Mouse (Mus musculus) hindbrain, postnatal 0 days (tissue): ENCODE data around the gene Slc2a10. TPM values are rescaled to one million over a fixed set of nuclear protein-coding genes. Genes with fewer than 3 reads are reported as not detected.

Experiments used
- ATAC-seq: fragments of 200-750 bp; cut with Nextera tagmentation; 2 replicates; pipeline ENCODE4 v1.8.0; 2017; ENCODE audit warnings: mild to moderate bottlenecking, moderate TSS enrichment, moderate library complexity
- DNase-seq: peaks from one replicate; pipeline ENCODE4 v3.0.0-alpha.2; 2015; ENCODE audit warnings: low spot score
- H3K27ac ChIP-seq: fragments of 300-500 bp; sonication (generic); 2 replicates; pipeline ENCODE4 v1.5.1; 2014; ENCODE audit warnings: mild to moderate bottlenecking
- H3K27me3 ChIP-seq: fragments of 300-500 bp; sonication (generic); 2 replicates; pipeline ENCODE4 v1.6.1; 2014; ENCODE audit warnings: low read length, mixed read lengths; ENCODE audit not compliant: insufficient read depth
- H3K36me3 ChIP-seq: fragments of 300-500 bp; sonication (generic); 2 replicates; pipeline ENCODE4 v1.6.1; 2014; ENCODE audit warnings: low read length, mixed read lengths; ENCODE audit not compliant: insufficient read depth
- H3K4me1 ChIP-seq: fragments of 300-500 bp; sonication (generic); 2 replicates; pipeline ENCODE4 v1.6.1; 2014; ENCODE audit warnings: antibody characterized with exemption, low read length, mixed read lengths; ENCODE audit not compliant: insufficient read depth
- H3K4me2 ChIP-seq: fragments of 300-500 bp; sonication (generic); 2 replicates; pipeline ENCODE4 v1.6.1; 2014; ENCODE audit warnings: low read depth, mild to moderate bottlenecking, low read length, moderate library complexity, mixed read lengths
- H3K4me3 ChIP-seq: fragments of 300-500 bp; sonication (generic); 2 replicates; pipeline ENCODE4 v1.5.1; 2014; ENCODE audit warnings: low read length
- H3K9ac ChIP-seq: fragments of 300-500 bp; sonication (generic); replicated peaks from 2 replicates; pipeline ENCODE4 v1.6.1; 2014; ENCODE audit warnings: mild to moderate bottlenecking, low read length, moderate library complexity, mixed read lengths
- H3K9me3 ChIP-seq: fragments of 300-500 bp; sonication (generic); 2 replicates; pipeline ENCODE4 v1.6.1; 2016; ENCODE audit warnings: low read length, mixed read lengths
- CTCF ChIP-seq: IDR thresholded peaks from 2 replicates; pipeline ENCODE4 v1.5.1; 2016; ENCODE audit warnings: antibody characterized with exemption, control low read depth, low read depth
- WGBS: fragments of 180-500 bp; shearing (Covaris S2); extraction: QIAGEN DNeasy Blood & Tissue Kit; methylation state at CpG from one replicate; pipeline ENCODE4 v1.1.7; 2014; 5-methylcytosine and 5-hydroxymethylcytosine counted together
- polyA plus RNA-seq: library from polyadenylated mRNA; unstranded; fragments of >200 nt; fragmentation: Nextera tagmentation; extraction: Ambion mirVana; gene quantifications from 2 replicates; pipeline ENCODE4 v1.2.1, GENCODE M21; 2015
- total RNA-seq: library from RNA; depleted of rRNA; stranded (reverse); fragments of >200 nt; gene quantifications from 2 replicates; pipeline ENCODE4 v1.2.3, GENCODE M21; 2014; rRNA removed

The Slc2a10 gene
- total RNA-seq, result 4.5 and 4.9 TPM in 2 replicates
- 2.8 and 3.1 TPM in 2 replicates for polyA plus RNA-seq

DNA sequence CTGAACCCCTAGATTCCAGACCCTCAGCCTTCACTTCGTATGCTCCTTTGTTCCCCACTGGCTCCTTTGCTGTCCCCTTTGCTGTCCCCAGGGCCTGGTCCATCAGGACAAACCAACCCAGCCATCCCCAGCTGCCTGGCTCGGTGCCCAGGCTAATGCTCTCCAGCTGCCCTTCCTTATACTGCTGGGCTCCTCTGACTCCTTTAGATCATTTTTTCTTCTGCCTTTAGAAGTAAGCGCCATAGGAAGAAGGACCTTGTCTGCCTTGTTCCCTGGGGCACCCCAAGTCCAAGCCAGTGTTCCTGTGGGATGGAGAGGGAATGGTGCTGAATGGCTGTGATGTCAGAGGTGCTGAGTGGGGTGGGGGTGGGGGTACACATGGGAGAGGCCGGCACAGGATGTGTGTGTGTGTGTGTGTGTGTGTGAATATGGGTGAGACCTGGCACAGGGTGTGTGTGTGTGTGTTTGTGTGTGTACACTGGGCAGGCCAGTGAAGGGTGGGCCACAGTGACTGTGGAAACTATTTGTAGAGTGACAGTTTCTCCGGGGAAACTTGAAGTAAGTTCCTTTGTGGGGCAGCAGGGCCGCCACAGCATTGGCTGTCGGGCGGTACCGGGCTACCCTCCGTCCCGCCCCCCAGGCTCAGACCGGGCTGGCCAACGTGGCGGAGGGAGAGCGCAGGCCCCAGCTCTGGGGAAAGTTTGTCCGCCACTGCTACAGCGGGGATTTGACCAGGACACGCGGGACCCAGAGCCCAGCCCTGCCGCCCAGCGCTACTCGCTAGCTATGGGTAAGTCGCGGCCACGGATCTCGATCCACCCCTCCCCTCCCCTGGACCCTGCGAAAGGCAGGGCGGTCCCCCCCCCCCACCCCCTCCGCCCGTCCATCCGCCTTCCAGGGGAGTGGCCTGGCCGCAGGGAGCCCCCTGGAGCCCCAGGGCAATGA, at the start of gene Slc2a10:
Slc2a10 (plus strand) TSS at position 529 of the 945 bp plus-strand sequence.
- ATAC-seq, result peak; percentile 84
- Histone ChIP-seq H3K9ac (peak within 1 kb of the TSS; percentile 24; the same call in 1 of the 2 replicates), H3K27ac (peak within 1 kb of the TSS; percentile 36; the same call in 1 of the 2 replicates), H3K4me2 (peak within 1 kb of the TSS; percentile 51), H3K4me1 (peaks cover 15% of the 10 kb centered on the region; the same call in 1 of the 2 replicates), H3K27me3 (no peaks in the 10 kb centered on the region; the same call in 1 of the 2 replicates), H3K9me3 (no peaks in the 10 kb centered on the region), H3K36me3 (no peaks in the 10 kb centered on the region), H3K4me3 (peak within 1 kb of the TSS; percentile 30)
- DNase-seq, result peak; percentile 68
- TF ChIP-seq CTCF, result no peak
- WGBS, result 9% methylated on average over 31 of the region's 32 CpGs

DNA sequence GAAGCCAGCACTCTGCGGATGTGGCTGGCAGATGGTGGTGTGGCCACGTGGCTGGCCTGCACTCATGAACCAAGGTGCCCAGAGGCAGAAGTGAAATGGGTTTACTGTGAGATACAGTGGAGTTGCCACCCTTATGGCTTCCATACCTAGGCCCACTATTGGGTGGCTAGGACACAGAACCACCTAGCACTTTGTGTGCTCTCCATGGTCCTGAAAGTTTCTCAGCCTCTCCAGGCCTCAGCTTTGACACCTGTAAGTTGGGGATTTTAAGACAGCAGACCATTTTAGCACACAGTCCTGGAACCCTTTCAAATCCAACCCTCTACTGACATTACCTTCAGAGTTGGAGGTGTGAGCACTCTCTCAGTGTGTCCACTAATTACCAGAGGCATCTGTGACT, 46.9 kb upstream of the Slc2a10 start:
- no peak for TF ChIP-seq CTCF

GRCm38 (mm10) chr2:165458189-165458588, 45.4 kb upstream of the Slc2a10 start:
- no peak for DNase-seq
- no peaks in the 10 kb centered on the region for H3K4me1 ChIP-seq
- H3K4me2 ChIP-seq, result no peak overlapping the region
- H3K36me3 ChIP-seq, result no peaks in the 10 kb centered on the region
- H3K27me3 ChIP-seq, result no peaks in the 10 kb centered on the region
- no peak for ATAC-seq
- 69% methylated on average over 5 of the region's 5 CpGs for WGBS
- no peak overlapping the region for H3K9ac ChIP-seq
- no peak overlapping the region for H3K27ac ChIP-seq
- TF ChIP-seq CTCF, result no peak
- H3K4me3 ChIP-seq, result no peak overlapping the region
- H3K9me3 ChIP-seq, result no peaks in the 10 kb centered on the region

More for the DNA sequence above, 46.9 kb upstream of the Slc2a10 start:
- H3K27me3 ChIP-seq, result no peaks in the 10 kb centered on the region
- DNase-seq, result no peak
- H3K4me1 ChIP-seq, result no peaks in the 10 kb centered on the region
- WGBS, result 53% methylated on average over 2 of the region's 2 CpGs
- H3K4me2 ChIP-seq, result no peak overlapping the region
- no peaks in the 10 kb centered on the region for H3K9me3 ChIP-seq
- H3K4me3 ChIP-seq, result no peak overlapping the region
- H3K36me3 ChIP-seq, result no peaks in the 10 kb centered on the region
- no peak overlapping the region for H3K9ac ChIP-seq
- H3K27ac ChIP-seq, result no peak overlapping the region
- ATAC-seq, result no peak

DNA sequence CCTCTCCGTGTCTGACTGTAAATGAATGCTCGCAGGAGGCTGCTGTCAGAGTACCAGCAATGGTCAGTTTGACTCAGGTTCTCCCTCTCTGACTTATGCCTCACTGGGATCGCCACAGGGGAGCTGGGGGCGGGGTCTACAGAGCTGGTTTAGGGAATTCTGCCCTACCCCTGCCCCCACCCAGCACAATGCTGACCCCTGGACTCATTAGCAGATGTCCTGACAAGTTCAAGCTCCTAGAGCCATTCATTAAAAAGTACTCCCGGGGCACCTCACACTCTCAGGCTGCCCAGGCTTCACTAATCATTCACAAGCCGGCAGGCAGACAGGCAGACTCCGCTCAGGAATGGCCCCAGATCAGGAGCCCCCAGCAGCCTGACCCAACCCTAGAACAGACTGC, 43.9 kb upstream of the Slc2a10 start:
- Histone ChIP-seq H3K27ac (no peak overlapping the region), H3K27me3 (no peaks in the 10 kb centered on the region), H3K36me3 (no peaks in the 10 kb centered on the region), H3K4me2 (no peak overlapping the region), H3K9me3 (no peaks in the 10 kb centered on the region), H3K9ac (no peak overlapping the region), H3K4me1 (no peaks in the 10 kb centered on the region), H3K4me3 (no peak overlapping the region)
- ATAC-seq, result no peak
- 25% methylated on average over 7 of the region's 7 CpGs for WGBS
- no peak for TF ChIP-seq CTCF
- no peak for DNase-seq

- Histone ChIP-seq H3K27ac (no peak overlapping the region), H3K4me2 (no peak overlapping the region), H3K36me3 (no peaks in the 10 kb centered on the region), H3K9ac (no peak overlapping the region), H3K27me3 (no peaks in the 10 kb centered on the region; the same call in 1 of the 2 replicates), H3K4me3 (no peak overlapping the region), H3K4me1 (no peaks in the 10 kb centered on the region), H3K9me3 (no peaks in the 10 kb centered on the region)
- DNase-seq (peak; percentile 42), ATAC-seq (no peak)
- TF ChIP-seq CTCF, result no peak
- 40% methylated on average over 15 of the region's 15 CpGs for WGBS
Measured at GRCm38 (mm10) chr2:165467824-165468452, 35.6 kb upstream of the Slc2a10 start.

DNA sequence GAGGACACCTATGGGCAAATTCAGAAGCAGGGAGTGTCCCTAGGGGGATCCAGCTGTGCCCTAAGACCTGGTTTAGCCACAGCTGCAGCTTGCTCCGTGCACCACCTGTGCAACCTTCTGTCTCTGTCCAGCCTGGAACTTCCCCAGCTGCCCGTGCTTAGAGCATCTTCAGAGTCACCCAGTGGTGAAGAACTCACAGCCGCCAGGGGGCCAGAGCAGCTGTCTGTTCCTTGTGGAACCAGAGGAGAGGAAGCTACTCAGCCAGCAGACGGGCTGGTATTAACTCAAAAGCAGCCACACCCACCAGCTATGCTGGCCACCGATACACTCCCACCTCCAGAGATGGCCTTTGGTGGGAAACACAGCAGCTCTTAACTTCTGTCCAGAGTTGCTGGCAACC, 33.4 kb upstream of the Slc2a10 start:
- no peak overlapping the region for H3K27ac ChIP-seq
- H3K4me1 ChIP-seq, result no peaks in the 10 kb centered on the region
- WGBS, result 48% methylated on average over 5 of the region's 5 CpGs
- H3K4me2 ChIP-seq, result no peak overlapping the region
- peak; percentile 38 for TF ChIP-seq CTCF
- no peaks in the 10 kb centered on the region; the same call in 1 of the 2 replicates for H3K27me3 ChIP-seq
- no peak for ATAC-seq
- H3K9me3 ChIP-seq, result no peaks in the 10 kb centered on the region
- DNase-seq, result no peak
- H3K36me3 ChIP-seq, result no peaks in the 10 kb centered on the region
- H3K9ac ChIP-seq, result no peak overlapping the region
- H3K4me3 ChIP-seq, result no peak overlapping the region
